Mouse (Mus musculus) liver, embryonic 15.5 days (tissue): ENCODE measurements around the gene Necap2. TPM values are rescaled to one million over a fixed set of nuclear protein-coding genes. Genes with fewer than 3 reads are reported as not detected.

Experiments
- ATAC-seq: fragments of 200-750 bp; cut with Nextera tagmentation; 2 replicates; pipeline ENCODE4 v1.8.0; 2017; ENCODE audit warnings: moderate number of reproducible peaks, mild to moderate bottlenecking, moderate library complexity; ENCODE audit not compliant: insufficient read depth
- H3K27ac ChIP-seq: fragments of 300-500 bp; sonication (generic); replicated peaks from 2 replicates; pipeline ENCODE4 v1.5.1; 2015; ENCODE audit warnings: mild to moderate bottlenecking, inconsistent platforms
- H3K27me3 ChIP-seq: fragments of 300-500 bp; sonication (generic); 2 replicates; pipeline ENCODE4 v1.6.1; 2015; ENCODE audit warnings: mild to moderate bottlenecking, inconsistent platforms
- H3K36me3 ChIP-seq: fragments of 300-500 bp; sonication (generic); replicated peaks from 2 replicates; pipeline ENCODE4 v1.6.1; 2015; ENCODE audit warnings: moderate library complexity, mild to moderate bottlenecking, inconsistent platforms
- H3K4me1 ChIP-seq: fragments of 300-500 bp; sonication (generic); replicated peaks from 2 replicates; pipeline ENCODE4 v1.6.1; 2015; ENCODE audit warnings: inconsistent platforms
- H3K4me2 ChIP-seq: fragments of 300-500 bp; sonication (generic); 2 replicates; pipeline ENCODE4 v1.6.1; 2015; ENCODE audit warnings: moderate library complexity, mild to moderate bottlenecking, inconsistent platforms
- H3K4me3 ChIP-seq: fragments of 300-500 bp; sonication (generic); replicated peaks from 2 replicates; pipeline ENCODE4 v1.5.1; 2015; ENCODE audit warnings: mild to moderate bottlenecking, inconsistent platforms
- H3K9ac ChIP-seq: fragments of 300-500 bp; sonication (generic); 2 replicates; pipeline ENCODE4 v1.6.1; 2015; ENCODE audit warnings: moderate library complexity, mild to moderate bottlenecking, inconsistent platforms
- H3K9me3 ChIP-seq: fragments of 300-500 bp; sonication (generic); replicated peaks from 2 replicates; pipeline ENCODE4 v1.6.1; 2016; ENCODE audit warnings: inconsistent platforms
- WGBS: fragments of 180-500 bp; shearing (Covaris S2); methylation state at CpG from one replicate; pipeline ENCODE4 v1.1.7; 2015; ENCODE audit warnings: mixed read lengths; ENCODE audit not compliant: insufficient replicate concordance; 5-methylcytosine and 5-hydroxymethylcytosine counted together
- polyA plus RNA-seq: library from polyadenylated mRNA; unstranded; fragments of >200 nt; fragmentation: Nextera tagmentation; extraction: Ambion mirVana; gene quantifications from 2 replicates; pipeline ENCODE4 v1.2.1, GENCODE M21; 2015

The Necap2 gene
- polyA plus RNA-seq, 1 experiment from 2014 or later = 97.2 TPM

DNA sequence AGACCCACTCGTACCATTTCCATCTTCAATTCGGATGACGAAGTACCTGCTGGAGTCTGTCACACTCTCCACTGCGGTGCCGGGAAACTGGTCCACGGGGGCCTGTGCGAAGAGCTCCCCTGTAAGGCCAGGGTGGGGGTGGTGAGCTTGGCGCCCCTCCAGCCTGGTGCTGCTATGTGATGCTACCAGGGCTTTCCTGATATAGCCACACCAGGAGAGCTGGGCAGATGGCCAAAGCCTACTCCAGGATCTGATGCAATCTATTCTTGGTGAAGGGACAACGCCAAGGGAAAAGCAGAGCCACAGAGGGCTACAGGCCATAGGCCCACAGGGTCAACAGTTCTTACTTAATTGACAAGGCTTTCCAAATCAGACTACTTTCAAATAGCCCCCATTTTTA lies 4.5 kb downstream of the Necap2 start:
- no peaks in the 10 kb centered on the region for H3K9me3 ChIP-seq

DNA sequence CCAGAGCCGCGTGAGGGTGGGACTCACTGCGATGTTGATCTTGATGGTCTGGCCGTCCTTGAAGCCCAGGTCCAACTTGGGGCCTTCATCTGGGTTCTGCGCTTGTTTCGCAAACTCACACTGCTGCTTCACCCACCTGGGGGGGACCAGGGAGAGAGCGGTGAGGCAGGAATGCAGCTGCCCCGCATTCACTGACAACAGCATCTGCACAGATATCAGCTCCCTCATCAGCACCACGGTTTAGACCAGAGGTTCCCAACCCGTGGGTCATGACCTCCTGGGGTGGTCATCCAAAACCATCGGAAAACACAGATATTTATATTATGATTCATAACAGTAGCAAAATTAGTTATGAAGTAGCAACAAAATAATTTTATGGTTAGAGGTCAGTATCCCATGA lies 5.7 kb downstream of the Necap2 start:
- H3K27ac ChIP-seq = no peak overlapping the region
- H3K4me3 ChIP-seq = no peak overlapping the region
- no peak overlapping the region for H3K4me2 ChIP-seq
- no peaks in the 10 kb centered on the region for H3K27me3 ChIP-seq
- 82% methylated on average over 11 of the region's 11 CpGs for WGBS
- no peak for ATAC-seq
- H3K9me3 ChIP-seq = no peaks in the 10 kb centered on the region
- no peak overlapping the region for H3K9ac ChIP-seq
- H3K36me3 ChIP-seq = peaks cover 78% of the 10 kb centered on the region
- peaks cover 94% of the 10 kb centered on the region for H3K4me1 ChIP-seq

More for the DNA sequence above, 4.5 kb downstream of the Necap2 start:
- peak overlapping the region; percentile 28; the same call in 1 of the 2 replicates for H3K9ac ChIP-seq
- peaks cover 66% of the 10 kb centered on the region for H3K36me3 ChIP-seq
- H3K4me3 ChIP-seq = peak overlapping the region; percentile 23
- 61% methylated on average over 9 of the region's 9 CpGs for WGBS
- no peaks in the 10 kb centered on the region for H3K27me3 ChIP-seq
- peaks cover 87% of the 10 kb centered on the region for H3K4me1 ChIP-seq
- ATAC-seq = no peak
- peak overlapping the region; percentile 80 for H3K4me2 ChIP-seq
- peak overlapping the region; percentile 93 for H3K27ac ChIP-seq

DNA sequence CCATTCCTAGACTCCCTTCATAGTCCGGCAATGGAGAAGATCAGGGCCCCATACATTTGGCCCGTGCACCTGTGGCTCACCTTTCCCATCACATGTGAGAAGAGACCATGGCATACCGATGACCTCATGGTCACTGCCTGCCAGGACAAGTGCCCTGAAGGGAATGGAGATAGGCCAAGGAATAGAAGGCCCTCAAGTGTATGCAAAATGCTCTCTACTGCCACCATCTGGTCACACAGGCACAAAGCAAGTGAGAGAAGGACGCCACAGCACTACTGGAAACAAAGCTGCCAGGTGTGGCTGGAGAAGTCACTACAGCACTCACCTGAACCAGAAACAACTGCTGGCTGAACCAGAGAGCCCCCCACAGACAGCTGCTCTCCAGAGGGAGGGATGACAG lies 8.4 kb downstream of the Necap2 start:
- peaks cover 96% of the 10 kb centered on the region for H3K36me3 ChIP-seq
- no peak overlapping the region for H3K4me3 ChIP-seq
- H3K27me3 ChIP-seq = no peaks in the 10 kb centered on the region
- H3K27ac ChIP-seq = peak overlapping the region; percentile 68
- 46% methylated on average over 4 of the region's 4 CpGs for WGBS
- 0 out of 2 replicates have a peak overlapping the region, but pooled peaks have one; percentile 2 for H3K9ac ChIP-seq
- peaks cover 76% of the 10 kb centered on the region for H3K4me1 ChIP-seq
- peak overlapping the region; percentile 42; the same call in 1 of the 2 replicates for H3K4me2 ChIP-seq
- no peak for ATAC-seq
- no peaks in the 10 kb centered on the region for H3K9me3 ChIP-seq

DNA sequence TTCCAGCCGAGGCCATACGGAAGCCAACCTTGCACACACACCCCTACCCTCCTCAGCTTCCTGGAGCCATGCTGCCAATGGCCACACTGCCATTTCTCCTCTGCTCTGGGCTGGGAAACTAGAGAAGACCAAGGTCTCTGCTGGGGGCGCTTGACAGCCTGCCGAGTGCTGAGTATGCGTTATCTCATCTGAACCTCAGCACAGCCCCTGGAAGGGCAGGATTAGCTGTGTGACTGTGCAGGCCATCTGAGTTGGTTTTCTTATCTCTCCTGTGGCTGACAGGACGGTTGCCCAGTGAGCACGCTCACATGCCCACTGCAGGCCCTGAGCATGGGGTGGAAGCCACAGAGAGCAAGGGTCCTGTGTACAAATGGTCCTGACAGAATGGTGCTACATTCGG lies 9.5 kb downstream of the Necap2 start:
- H3K9me3 ChIP-seq = no peaks in the 10 kb centered on the region
- peak overlapping the region; percentile 68 for H3K27ac ChIP-seq
- peaks cover 65% of the 10 kb centered on the region for H3K4me1 ChIP-seq
- no peak overlapping the region for H3K4me3 ChIP-seq
- peak; percentile 77 for ATAC-seq
- H3K36me3 ChIP-seq = peaks cover 90% of the 10 kb centered on the region
- 23% methylated on average over 8 of the region's 8 CpGs for WGBS
- peak overlapping the region; percentile 42 for H3K4me2 ChIP-seq
- no peak overlapping the region for H3K9ac ChIP-seq
- H3K27me3 ChIP-seq = no peaks in the 10 kb centered on the region

DNA sequence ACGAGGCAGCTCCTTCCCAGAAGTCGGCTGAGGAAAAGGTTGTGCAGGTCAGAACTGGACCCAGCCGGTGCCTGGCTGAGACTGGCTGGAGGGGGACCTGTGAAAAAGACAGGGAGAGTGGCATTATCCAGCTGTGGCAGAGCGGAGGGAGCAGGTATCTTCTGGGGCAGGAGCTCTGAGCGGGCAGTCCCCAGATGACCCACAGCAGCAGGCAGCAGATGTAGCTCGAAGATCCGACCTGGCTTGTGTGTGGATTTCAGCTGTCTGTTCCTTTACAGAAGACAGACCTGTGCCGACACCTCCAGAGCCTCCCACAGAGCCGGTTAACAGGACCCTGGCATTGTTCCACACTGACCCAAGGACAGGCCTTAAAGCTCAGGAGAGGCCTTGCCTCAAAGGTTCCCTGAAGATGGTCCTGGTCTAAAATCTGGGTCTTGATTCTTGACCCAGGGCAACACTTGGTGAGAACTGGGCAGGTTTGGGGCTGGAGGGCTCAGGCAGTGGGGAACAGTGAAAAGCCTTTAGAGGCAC lies 10.6 kb downstream of the Necap2 start:
- 0 out of 2 replicates have a peak overlapping the region, but pooled peaks have one; percentile 68 for H3K27ac ChIP-seq
- ATAC-seq = no peak
- H3K9me3 ChIP-seq = no peaks in the 10 kb centered on the region
- no peak overlapping the region for H3K4me3 ChIP-seq
- peaks cover 55% of the 10 kb centered on the region for H3K4me1 ChIP-seq
- no peak overlapping the region for H3K4me2 ChIP-seq
- peaks cover 79% of the 10 kb centered on the region for H3K36me3 ChIP-seq
- H3K27me3 ChIP-seq = no peaks in the 10 kb centered on the region
- no peak overlapping the region for H3K9ac ChIP-seq
- WGBS = 84% methylated on average over 9 of the region's 9 CpGs

DNA sequence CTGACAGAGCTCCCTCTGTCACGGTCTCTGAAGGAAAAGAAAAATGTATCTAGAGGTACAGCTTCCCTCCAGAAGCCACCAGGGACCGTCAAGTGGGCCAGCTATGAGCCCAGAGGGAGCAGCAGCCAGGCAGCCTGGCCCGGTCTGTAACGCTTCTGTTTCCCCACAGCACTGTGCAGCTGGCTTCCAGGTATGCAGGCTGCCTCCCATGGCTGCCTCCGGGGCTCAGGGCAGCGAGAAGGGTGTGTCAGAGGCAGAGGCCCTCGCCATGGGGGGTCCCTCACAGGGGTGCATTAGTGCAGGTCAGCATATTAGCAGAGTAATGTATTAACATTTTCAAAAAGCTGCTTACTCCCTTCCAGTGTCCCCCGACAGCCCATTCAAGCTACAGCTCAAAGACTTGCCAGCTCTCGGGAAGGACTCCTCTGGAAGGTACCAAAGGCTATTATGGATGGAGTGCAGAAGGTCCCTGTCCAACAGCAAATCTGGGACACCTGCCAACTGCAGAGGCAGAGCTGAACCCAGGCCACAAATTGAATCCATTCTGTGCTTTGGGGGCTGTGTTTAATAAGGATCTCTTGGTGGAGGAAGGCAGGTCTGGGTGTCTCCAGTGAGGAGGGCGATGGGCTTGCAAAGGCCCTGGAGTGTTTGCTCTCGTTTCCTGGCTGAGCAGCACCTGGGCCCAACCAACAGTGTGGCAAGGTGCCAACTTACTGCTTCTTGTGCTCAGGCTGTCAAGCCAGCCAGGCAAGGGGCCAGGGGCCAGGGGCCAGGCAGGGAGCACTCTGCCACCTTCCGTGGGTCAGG lies 11.2 kb downstream of the Necap2 start:
- Histone ChIP-seq H3K4me3 (no peak overlapping the region), H3K27me3 (no peaks in the 10 kb centered on the region), H3K27ac (no peak overlapping the region; the same call in 1 of the 2 replicates), H3K36me3 (peaks cover 73% of the 10 kb centered on the region), H3K4me1 (peaks cover 54% of the 10 kb centered on the region), H3K9ac (no peak overlapping the region), H3K9me3 (no peaks in the 10 kb centered on the region), H3K4me2 (no peak overlapping the region)
- 82% methylated on average over 12 of the region's 12 CpGs for WGBS
- ATAC-seq = no peak

DNA sequence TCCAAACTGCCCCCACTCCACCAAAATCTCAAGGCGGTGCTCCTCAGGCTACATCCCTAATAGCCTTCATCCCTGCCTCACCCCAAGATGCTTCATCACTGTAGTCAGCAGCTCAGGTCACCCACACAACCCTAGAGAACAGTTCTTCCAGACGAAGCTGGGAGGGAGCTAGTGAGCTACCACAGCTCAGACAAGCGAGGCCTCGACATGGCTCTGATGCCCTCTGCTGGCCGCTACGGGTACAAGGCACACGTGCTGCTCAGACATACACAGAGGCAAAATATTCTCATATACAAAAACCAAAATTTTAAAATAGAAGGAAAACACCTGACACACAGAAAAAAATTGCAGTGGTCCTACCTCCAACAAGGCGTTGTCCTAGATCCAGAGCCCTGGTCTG lies 13.0 kb downstream of the Necap2 start:
- no peak overlapping the region for H3K4me2 ChIP-seq
- no peak for ATAC-seq
- 9% methylated on average over 8 of the region's 8 CpGs for WGBS
- H3K36me3 ChIP-seq = peaks cover 55% of the 10 kb centered on the region
- no peaks in the 10 kb centered on the region for H3K27me3 ChIP-seq
- no peak overlapping the region for H3K4me3 ChIP-seq
- H3K27ac ChIP-seq = no peak overlapping the region
- H3K9ac ChIP-seq = no peak overlapping the region
- no peaks in the 10 kb centered on the region for H3K9me3 ChIP-seq
- H3K4me1 ChIP-seq = peaks cover 51% of the 10 kb centered on the region

DNA sequence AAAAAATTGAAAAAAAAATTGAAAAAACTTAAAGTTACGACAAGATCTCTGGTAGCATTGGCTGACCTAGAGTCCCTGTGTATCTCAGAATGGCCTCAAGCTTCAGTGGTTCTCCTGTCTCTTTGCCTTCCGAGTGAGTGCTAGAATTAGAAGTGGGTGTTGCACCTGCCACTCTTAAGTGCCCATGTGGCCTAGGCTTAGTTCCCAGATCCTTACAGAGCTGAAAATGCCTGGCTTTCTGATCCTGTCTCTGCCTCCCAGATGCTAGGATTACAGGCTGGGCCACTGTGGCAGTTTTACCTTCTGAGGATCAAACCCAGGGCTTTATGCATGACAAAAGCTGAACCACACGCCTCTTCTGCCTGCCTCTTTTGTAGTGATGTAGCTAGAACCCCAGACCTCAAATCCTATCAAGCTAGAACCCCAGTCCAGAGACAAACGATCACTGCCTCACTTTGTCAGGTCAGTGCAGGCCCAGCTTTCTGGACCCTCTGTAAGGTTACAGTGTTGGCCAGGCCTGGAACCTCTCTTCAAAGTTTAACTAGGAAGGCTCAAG lies 14.0 kb downstream of the Necap2 start:
- Histone ChIP-seq H3K27ac (no peak overlapping the region), H3K9me3 (no peaks in the 10 kb centered on the region), H3K9ac (no peak overlapping the region), H3K36me3 (peaks cover 45% of the 10 kb centered on the region), H3K4me2 (no peak overlapping the region), H3K4me1 (peaks cover 50% of the 10 kb centered on the region), H3K4me3 (no peak overlapping the region), H3K27me3 (no peaks in the 10 kb centered on the region)
- 75% methylated on average over 4 of the region's 4 CpGs for WGBS
- ATAC-seq = no peak

DNA sequence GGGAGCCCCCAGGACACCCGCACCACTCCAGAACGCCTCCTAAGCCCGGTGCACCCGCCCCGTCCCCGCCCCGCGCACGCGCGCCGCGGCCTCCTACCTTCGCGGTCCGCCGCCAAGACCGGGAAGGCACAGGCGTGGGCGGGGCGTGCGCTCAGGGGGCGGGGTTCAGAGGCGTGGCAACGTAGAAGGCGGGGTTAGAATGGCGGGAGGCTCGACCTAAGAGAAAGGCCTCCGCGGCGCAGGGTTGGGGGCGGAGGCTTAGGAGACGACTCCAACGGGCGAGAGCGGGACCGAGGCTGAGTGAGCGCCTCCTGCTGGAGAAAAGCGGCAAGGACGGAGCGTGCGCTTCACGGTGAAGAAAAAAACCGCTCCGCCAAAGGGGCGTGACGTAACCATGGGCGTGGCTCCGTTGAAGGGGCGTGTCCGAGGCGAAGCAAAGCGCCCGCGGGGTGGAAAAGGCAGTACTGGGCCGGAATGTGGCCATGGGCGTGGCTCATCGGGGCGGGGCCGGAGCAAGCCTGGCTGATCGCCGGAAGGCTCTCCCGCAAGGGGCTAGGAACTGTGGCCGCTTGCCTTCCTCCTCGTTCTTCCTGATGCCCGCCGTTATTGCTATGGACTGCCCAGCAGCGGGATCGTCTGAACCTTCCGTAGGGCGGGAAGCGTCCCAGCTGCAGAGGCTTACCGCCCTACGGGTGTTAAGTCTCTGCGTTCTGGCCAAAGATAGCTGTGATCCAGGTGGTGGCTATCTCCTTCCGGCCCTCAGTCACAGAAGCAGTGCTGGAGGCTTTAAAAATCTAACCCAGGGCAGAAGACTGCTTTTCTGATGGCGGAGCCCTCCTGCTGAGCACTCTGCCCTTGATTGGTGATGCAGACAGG lies 17.5 kb downstream of the Necap2 start, which contains the start of gene Crocc:
Crocc (minus strand) TSS at position 125 of the 876 bp plus-strand sequence.
- Histone ChIP-seq H3K9me3 (no peaks in the 10 kb centered on the region), H3K4me2 (peak within 1 kb of the TSS; percentile 97), H3K36me3 (peaks cover 10% of the 10 kb centered on the region), H3K27ac (peak within 1 kb of the TSS; percentile 83), H3K9ac (peak within 1 kb of the TSS; percentile 73), H3K4me3 (peak within 1 kb of the TSS; percentile 61), H3K27me3 (no peaks in the 10 kb centered on the region), H3K4me1 (peaks cover 29% of the 10 kb centered on the region)
- under 1% methylated on average over 77 of the region's 77 CpGs for WGBS
- peak; percentile 91 for ATAC-seq

DNA sequence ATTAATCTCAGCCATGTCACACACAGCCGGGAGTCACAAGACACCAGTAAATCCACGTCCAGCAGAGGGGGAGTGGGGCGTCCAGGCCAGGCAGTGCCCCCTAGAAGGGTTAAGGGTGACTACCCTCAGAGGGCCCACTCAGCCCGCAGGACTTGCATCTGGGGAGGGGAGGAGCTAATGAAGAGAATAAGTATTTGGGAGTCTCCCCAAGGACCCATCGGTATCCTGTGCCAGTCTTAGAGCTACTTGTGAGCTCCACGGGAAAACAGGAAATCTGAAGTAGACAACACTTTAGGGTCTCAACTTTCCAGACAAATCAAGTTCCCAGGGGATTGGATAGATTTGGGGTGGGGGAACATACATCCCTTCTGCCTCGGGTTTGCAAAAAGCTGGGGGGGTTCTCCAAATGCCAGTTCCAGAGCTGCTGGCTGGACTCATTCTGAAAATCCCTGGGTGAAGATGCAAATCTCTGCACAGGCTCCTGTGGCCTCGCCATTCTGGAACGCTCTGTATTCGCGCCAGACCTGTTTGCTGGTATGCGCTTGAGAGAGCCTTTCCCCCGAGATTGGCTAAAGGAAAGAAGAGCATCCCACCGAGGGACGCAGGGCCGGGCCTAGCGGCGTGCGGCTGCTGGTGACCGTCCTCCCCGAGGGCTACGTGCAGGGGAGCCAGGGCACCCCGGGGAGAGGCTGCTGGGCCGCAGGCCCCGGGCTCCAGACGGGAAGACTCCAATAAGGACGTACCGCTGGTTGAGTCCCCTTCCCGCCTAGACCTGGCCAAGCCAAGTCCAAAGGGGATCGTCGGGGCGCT lies 18.3 kb downstream of the Necap2 start:
- Histone ChIP-seq H3K9me3 (no peaks in the 10 kb centered on the region), H3K4me2 (peak overlapping the region; percentile 97), H3K9ac (peak overlapping the region; percentile 73), H3K27me3 (no peaks in the 10 kb centered on the region), H3K27ac (peak overlapping the region; percentile 83), H3K4me1 (peaks cover 27% of the 10 kb centered on the region), H3K36me3 (peaks cover 2% of the 10 kb centered on the region), H3K4me3 (peak overlapping the region; percentile 61)
- ATAC-seq = peak; percentile 33
- WGBS = 6% methylated on average over 32 of the region's 32 CpGs
